Mouse (Mus musculus) CH12.LX (cell line): ENCODE data around the gene Grik2.

Experiments
- CTCF ChIP-seq, 2 experiments: IDR thresholded peaks in 1 of 2; conservative IDR thresholded peaks in 1 of 2; 2 replicates each; pipeline ENCODE4 v1.5.1; 2011 to 2012; ENCODE audit warnings: low read depth in 2 of 2, low read length in 2 of 2, improper control_type of control experiment in 1 of 2, inconsistent platforms in 1 of 2, mild to moderate bottlenecking in 1 of 2, moderate library complexity in 1 of 2
- HCFC1 ChIP-seq: IDR thresholded peaks from 2 replicates; pipeline ENCODE4 v1.6.1; 2012; ENCODE audit warnings: low read depth, mild to moderate bottlenecking, inconsistent platforms, low read length, improper control_type of control experiment
- JUN ChIP-seq: IDR thresholded peaks from 2 replicates; pipeline ENCODE4 v1.6.1; 2011; ENCODE audit warnings: low read depth, mild to moderate bottlenecking, low read length, improper control_type of control experiment, moderate library complexity; ENCODE audit not compliant: insufficient read depth
- MAX ChIP-seq: IDR thresholded peaks from 2 replicates; pipeline ENCODE4 v1.6.1; 2011; ENCODE audit warnings: low read length, improper control_type of control experiment
- NELFE ChIP-seq: IDR thresholded peaks from 2 replicates; pipeline ENCODE4 v1.6.1; 2011; ENCODE audit warnings: low read depth, low read length, improper control_type of control experiment
- POLR2A ChIP-seq: IDR thresholded peaks from 2 replicates; pipeline ENCODE4 v1.6.1; 2011; ENCODE audit warnings: low read depth, mild to moderate bottlenecking, improper control_type of control experiment, low read length
- TBP ChIP-seq: conservative IDR thresholded peaks from 2 replicates; pipeline ENCODE4 v1.6.1; 2011; ENCODE audit warnings: low read depth, low read length, improper control_type of control experiment
- USF1 ChIP-seq: IDR thresholded peaks from 2 replicates; pipeline ENCODE4 v1.6.1; 2014; ENCODE audit warnings: low read depth, mild to moderate bottlenecking, inconsistent platforms, low read length, improper control_type of control experiment
- ZKSCAN1 ChIP-seq: IDR thresholded peaks from 2 replicates; pipeline ENCODE4 v1.6.1; 2012; ENCODE audit warnings: low read depth, inconsistent platforms, low read length, improper control_type of control experiment, borderline replicate concordance

DNA sequence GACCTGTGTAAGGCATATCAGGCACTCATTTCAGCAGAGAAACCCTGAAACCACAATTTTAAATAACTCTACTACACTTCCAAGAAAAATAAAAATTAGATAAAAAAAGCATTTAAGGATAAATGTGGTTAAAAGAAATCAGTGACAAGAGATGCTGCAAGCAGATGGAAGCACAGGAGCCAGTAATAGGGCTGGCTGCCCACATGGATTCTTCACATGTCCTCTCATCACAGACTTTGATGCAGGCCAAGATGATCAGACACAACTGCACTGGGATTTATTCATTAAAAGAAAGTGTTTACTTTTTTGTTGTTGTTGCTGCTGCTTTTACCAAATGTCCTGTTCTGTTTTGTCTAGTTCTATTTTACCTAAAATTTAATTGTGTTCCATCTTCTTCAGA is 315.0 kb downstream of the Grik2 start:
- TF ChIP-seq CTCF (conservative IDR thresholded peaks at IDR 0.05 in 1 of 2, IDR thresholded peaks at IDR 0.05 in 1 of 2; ENCODE audit: low read depth in 2 of 2, low read length in 2 of 2) (no peak), JUN (no peak), POLR2A (no peak), HCFC1 (no peak), ZKSCAN1 (no peak), TBP (no peak), USF1 (no peak), MAX (no peak), NELFE (no peak)
